Mouse (Mus musculus): ENCODE measurements around the gene Rptor.

GRCm38 (mm10) chr11:119919432-119919831 lies 316.7 kb downstream of the Rptor start:
- no peak for TF ChIP-seq POLR2A (IDR thresholded peaks at IDR 0.05; ENCODE audit: borderline replicate concordance, insufficient read depth, low read length)
- TF ChIP-seq CTCF (IDR thresholded peaks at IDR 0.05; ENCODE audit: borderline replicate concordance, insufficient read depth, low read depth, low read length): no peak
